Mouse (Mus musculus) frontal cortex, adult 2 months (tissue): ENCODE results near the gene Ogdh. TPM values are rescaled to one million over a fixed set of nuclear protein-coding genes. Genes with fewer than 3 reads are reported as not detected.
"Not testable (repeated sequence)": the region's sequence is repeated elsewhere in the genome, so short reads cannot be mapped to it uniquely, and the experiment has no call there.

Source experiments
- DNase-seq, 2 experiments: peaks; one replicate each; pipeline ENCODE4 v3.0.0; 2022; ENCODE audit warnings: low spot score in 1 of 2; ENCODE audit errors: extremely low spot score in 1 of 2
- polyA plus RNA-seq: library from polyadenylated mRNA; depleted of rRNA; stranded (reverse); fragments of >200 nt; gene quantifications from 2 replicates; pipeline ENCODE4 v1.2.3, GENCODE M21; 2012

Ogdh gene
- polyA plus RNA-seq, 1 experiment, result 145 TPM

DNA sequence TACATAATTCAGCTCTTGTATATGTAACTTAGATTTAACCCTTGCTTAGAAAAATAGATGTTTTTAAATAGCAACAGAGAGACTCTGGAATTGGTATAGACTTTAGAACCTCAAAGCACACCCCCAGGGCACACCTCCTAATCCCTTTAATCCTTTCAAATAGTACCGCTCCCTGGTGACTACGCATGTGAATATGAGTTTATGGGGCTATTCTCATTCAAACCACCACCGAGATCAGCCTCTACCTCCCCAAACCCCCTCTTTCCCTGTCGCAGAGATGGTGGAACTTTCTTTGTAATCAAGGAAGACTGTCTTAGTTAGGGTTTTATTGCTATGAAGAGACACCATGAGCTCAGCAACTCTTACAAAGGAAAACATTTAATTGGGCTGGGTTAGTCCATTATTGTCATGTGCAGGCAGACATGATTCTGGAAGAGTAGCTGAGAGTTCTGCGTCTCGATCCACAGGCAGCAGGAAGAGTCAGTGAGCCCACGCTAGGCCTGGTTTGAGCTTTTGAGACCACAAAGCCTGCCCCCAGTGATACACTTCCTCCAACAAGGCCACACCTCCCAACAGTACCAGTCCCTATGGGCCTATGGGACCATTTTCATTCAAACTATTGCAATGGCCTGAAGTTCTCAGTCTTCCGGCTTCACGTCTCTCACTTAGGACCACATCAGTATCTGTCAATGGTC is 73.3 kb downstream of the Ogdh start:
- DNase-seq, result no peak

DNA sequence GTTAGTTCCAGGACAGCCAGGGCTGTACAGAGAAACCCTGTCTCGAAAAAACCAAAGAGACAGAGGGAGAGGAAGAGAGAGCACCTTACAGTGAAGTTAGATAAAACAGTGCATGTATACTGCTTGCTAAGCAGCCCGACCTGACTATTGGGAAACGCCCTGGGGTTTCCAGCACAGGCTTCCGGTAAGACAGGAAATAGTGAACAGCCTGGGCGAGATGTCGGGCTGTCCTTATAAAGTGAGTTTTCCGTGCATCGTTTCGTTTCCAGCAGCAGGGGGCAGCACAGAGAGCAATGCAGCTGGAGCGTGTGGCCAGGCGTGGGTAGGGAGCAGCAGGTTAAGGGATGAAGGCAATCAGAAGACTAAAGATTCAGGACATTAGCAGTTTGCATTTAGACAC is 74.5 kb downstream of the Ogdh start:
- DNase-seq, result peak; percentile 28 to 80

DNA sequence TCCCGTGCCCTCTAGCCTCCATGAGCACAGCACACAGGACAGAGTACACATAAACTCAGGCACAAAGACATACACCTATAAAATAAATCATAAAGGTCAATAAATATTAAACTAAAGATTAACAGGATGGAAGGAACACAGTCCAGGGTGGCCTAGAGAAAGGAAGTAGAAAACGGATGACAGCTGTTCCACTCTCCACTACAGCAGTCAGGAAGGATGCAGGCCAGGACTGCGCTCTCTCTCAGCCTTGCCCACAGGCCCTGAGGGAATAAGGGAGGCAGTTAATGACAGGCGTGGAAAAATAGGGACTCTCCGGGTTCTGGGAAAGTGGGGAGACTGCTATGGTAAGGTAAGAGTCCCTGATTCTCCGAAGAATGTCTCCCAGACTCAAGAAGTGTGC is 75.0 kb downstream of the Ogdh start:
- no peak for DNase-seq

DNA sequence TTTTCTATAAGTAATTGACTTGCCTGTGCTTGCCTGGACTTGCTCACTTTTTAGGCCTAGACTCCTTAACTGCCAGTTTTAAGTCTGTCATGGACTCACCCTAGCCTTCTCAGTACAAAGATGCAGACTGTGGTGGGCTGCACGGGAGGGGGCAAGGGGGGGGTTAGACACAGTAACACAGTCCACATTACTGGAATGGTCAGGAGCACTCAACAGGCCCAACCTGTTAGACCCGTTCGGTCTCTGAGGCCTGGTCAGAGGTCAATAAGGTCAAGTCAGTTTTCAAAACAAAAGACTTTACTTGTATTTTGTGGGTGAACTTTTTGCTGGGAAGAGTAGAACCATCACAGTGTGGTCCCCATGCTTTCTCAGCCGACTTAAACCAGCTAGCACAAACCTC is 75.7 kb downstream of the Ogdh start:
- no peak for DNase-seq

DNA sequence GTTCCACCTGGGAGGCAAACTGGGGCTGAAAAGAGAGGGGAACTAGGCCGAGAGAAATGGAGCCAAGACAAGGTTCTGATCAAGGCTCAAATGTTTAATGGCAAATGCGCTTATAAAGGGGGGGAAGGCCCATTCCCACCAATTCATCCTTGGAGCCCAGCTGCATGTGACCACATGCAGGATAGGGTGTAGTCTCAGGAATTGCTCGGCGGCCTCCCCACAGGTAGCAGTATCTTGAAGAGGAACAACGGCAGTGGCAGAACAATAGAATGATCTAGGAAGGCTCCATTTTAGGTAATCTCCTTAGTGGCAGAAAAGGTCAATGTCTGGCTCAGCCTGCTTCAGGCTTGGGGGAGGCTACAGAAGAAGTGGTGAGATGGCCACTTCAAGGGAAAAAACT is 76.6 kb downstream of the Ogdh start:
- not testable (repeated sequence) for DNase-seq

DNA sequence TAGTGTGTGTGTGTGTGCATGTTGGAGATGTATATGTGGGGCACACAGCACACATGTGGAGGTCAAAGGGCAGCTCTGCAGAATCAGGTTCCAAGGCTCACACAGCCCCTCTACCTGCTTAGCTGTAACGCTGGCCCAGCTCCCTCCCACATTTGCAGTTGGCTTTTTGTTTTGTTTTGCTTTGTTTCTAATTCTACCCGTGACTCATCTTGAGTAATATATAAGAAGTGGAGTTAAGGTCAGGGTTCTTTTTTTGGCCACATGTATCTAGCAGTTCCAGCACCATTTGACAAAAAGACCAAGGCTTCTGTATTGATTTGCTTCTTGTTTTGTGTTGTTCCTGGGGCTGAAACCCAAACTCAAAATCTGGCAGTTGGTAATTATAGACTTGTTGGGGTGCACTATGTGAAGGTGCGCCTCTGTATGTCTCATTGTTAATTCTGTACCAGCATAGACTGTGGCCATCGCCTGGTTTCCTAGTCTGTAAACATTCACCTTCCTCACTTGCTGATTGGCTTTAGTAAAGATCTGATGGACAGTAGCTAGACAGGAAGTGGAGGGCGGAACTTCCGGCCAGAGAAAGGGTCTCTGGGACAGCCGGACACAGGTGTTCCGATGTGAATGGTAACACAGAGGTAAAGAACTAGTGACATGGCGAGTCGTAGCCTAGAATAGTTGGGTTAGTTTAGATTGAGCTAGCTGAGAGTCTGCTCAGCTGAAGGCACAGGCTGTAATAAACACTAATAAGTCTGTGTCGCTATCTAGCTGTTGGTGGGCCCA is 80.1 kb downstream of the Ogdh start:
- DNase-seq, result no peak

DNA sequence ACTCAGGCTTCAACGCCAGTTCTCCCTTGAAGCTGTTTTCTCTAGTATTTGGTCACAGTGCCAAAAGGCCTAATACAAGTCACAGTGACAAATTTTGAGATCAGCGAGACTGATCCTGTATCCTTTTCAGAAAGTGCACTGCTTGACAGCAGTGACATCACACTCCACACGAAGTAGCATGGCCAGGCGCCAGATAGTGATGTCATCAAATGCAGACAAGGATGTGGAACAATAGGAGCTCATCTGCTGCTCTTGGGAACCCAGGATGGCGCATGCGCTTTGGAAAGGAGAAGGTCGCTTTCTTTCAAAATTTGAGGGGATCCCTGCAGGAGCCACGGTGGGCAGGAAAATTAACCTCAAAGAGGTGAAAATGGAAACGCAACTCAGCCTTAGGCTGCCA is 81.4 kb downstream of the Ogdh start:
- DNase-seq, result no peak

DNA sequence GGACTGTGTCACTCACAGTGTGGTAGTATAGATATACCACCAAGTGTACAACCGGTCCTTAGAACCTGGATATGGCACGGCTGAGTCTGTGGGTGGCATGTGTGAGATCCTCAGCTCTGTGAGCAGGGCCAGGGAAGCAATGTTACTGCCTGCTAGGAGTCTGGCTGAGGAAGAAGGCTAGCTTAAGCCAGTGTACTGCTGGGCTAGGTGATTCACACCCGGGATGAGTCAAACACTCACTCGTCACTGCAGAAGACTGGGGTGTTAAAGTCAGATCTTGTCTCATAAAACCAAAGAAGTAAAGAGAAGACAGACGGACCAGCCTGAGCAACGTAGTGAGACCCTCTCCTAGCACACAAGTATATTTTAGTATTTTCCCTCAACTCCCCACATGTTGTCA is 89.5 kb downstream of the Ogdh start:
- no peak for DNase-seq

DNA sequence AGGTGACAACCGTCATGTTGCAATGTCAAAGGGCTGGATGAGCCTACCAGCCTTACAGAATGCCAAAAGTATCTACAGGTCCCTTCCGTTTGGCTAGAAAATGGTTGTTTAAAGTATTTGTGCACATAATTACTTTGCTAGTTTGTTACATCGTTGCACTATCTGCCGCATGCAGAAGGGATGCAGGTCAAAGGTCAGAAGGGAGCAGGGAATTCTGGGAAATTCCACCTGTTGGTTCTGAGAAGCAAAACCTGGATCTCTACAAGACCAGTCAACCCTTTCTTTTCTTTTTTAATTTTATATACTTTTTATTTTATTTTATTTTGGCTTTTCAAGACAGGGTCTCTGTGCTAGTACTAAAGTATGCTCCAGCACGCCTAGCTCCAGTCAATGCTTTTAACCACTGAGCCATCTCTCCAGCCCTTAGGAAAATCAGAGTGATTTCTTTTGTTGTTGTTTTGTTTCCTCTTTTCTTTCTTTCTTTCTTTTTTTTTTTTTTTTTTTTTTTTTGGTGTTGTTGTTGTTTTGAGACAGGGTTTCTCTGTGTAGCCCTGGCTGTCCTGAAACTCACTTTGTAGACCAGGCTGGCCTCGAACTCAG is 96.8 kb downstream of the Ogdh start:
- no peak for DNase-seq

DNA sequence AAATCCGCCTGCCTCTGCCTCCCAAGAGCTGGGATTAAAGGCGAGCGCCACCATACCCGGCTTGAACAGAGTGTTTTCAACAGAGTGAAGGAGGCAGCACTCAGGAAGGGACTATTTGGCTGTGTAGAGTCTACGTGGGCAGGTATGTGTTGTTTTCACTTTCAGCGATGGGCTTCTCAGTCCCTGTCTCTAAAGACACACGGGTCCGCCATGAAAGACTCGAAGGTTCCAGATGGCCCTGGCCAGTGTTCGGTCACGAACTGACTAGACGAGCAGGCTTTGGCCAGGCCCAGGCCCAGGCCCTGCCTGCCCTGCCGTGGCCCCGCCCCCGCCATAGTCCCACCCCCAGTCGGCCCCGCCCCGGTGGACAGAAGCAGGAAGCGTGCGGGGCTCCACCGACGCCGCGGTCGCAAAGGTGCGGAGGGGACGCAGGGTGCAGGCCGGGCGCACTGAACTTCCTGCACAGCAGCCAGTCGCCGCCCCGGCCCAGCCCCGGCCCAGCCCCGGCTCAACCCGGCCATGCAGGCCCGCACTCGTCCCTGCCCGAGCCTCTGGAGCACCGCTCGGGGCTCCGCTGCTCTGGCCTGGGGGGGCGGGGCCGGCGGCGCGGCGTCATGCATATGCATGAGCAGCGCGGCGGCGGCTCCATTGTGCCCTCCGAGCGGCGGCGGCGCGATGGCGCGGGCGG is 97.4 kb downstream of the Ogdh start, which contains the start of gene Zmiz2:
Gene Zmiz2 (plus strand): TSS at position 349 of the 688 bp plus-strand sequence.
- DNase-seq, result peak; percentile 86 to 91

DNA sequence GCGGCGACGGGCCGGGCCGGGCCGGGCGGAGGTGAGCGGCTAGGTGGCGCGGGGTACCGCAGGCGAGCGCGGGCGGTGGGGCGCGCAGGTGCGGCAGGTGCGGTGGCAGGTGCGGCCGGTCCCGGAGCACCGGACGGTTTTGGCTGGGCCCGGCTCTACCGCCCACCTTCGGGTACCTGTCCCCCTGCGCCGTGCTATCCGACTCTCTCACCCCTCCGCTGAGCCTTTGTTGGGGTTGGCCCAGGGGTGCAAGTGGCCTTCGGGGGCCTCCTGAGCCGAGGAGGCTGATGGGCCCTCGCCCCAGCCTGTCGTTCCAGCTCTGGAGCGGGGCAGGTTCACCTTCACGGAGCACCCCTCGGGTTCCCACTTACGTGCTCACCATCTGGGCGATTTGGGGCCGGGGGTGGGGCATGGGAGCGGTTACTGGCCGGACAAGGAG is 98.1 kb downstream of the Ogdh start:
- no peak for DNase-seq

DNA sequence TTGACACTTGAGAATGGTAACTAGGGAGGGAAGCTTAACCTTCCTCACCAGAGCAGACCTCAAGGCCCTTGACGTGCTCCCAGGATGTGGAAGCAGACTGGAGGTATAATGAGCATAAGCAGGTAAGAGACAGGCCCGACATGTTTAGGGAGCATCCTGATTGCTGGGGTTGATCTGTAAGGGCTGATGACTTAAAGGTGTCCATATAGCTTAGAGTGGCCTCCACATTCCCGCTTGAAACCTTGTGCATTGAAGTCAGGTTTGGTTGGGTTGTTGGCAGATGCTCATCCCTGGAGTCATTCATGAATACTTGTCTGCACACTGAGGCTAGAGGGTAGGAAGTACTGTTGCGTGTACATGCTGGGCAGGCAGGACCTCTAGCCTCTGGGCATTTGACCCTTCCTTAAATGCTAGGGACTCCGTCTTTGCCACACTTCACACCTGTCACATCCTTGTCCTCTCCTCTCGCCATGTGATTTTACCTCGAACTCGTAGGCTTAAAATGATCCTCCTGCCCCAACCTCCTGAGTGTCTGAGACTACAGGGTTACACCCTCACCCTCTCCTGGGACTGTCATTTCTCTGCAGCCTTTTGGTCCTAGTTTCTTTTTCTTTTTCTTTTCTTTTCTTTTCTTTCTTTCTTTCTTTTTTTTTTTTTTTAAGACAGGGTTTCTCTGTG is 99.1 kb downstream of the Ogdh start:
- no peak for DNase-seq

DNA sequence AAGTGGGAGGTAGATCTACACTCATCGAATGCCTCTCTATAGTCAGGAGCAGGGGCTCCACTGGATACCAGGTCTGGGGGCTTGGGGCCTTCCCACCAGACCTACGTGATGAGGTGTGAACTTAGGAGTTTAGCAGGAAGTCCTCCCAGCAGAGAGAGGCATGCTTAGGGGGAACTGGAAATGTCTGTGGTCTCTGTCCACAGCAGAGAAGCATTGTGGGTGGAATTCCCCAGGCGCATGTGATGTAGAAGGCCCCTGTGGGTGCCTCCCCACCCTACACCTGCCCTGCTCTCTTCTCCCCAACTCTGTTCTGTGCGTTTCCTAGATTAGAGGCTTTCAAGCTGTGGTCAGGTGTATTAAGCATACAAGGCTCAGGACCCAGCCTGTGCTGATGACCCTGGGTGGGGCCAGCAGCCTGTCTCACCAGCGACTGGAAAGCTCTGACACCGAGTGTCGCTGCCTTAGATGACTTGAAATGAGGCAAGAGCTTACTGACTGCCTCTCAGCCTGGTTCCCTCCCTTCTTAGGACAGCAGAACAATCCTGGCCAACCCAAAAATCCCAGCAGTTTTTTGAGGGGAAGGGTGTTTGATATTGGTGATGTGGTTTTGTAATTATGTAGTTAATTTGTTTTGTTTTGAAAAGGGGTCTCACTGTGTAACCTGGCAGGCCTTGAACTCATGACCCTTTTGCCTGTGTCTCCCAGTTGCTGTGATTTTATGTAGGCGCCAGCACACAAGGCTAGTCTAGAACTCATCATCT is 100.3 kb downstream of the Ogdh start:
- DNase-seq, result no peak

DNA sequence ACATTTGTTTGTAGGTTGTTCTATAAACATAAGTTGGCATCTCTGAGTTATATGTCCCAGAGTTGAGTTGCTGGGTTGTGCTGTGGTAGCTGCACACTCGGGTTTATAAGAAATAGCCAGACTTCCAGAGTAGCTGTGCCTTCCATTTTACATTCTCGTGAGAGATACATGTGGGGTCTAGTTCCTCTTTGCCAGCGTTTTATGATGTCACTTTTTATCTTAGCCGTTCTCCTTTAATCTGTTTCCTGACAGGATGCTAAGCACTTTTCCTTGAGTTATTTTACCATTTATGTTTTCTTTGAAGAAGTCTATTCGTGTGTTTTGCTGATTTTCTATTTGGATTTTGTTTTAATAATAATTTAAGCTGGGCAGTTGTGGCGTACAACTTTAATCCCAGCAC is 101.4 kb downstream of the Ogdh start:
- DNase-seq, result no peak

DNA sequence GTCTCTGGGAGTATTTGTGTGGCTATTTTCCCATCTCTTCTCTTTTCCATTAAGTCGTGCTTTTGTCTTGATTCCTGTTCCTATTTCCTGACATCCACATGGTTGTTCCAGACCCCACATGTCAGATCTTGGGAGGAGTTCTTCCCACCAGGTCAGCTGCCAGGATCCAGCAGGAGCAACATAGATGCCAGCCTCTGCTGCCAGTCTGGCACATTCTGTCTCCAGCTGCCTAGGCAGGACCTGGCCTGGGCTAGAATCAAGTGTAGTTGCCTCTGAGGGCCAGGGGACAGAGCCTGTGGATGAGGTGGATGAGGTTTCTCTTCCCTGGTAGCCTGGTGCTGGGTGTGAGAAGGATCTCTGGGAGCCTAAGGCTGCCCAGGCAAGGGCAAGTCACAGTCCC is 102.4 kb downstream of the Ogdh start:
- no peak for DNase-seq

DNA sequence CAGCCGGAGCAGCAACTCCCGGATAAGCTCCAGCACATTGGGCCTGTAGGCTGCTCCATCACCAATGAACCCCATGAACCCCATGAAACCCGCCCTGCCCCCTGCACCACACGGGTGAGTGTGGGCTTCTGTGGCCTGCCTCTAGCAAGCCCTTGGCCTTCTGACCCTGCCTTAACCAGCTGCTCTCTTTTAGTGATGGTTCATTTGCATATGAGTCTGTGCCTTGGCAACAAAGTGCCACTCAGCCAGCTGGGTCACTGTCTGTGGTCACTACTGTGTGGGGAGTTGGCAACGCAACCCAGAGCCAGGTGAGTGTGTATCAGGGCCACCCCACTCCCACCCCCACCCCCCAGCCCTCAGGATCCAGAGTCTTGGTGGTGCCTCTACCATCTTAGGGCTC is 104.1 kb downstream of the Ogdh start:
- no peak for DNase-seq

DNA sequence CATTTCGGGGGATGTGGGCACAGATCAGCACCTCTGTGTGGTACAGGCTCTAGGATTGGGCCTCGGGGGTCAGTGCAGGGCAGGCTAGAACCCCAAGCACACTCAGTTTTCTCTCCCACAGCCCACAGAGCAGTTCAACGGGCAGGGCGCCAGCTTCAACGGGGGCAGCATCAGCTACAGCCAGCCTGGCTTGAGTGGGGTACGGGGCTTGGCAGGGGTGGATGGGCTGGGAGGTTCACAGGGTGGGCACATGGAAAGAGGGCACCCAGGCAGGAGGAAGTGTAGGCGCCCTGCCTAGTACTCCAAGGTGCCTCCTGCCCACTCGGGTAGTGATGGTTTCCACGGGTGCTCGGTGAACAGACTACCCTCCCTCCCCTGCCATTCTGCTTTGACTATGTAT is 106.7 kb downstream of the Ogdh start:
- peak in 1 of 2 experiments; percentile 1 for DNase-seq

DNA sequence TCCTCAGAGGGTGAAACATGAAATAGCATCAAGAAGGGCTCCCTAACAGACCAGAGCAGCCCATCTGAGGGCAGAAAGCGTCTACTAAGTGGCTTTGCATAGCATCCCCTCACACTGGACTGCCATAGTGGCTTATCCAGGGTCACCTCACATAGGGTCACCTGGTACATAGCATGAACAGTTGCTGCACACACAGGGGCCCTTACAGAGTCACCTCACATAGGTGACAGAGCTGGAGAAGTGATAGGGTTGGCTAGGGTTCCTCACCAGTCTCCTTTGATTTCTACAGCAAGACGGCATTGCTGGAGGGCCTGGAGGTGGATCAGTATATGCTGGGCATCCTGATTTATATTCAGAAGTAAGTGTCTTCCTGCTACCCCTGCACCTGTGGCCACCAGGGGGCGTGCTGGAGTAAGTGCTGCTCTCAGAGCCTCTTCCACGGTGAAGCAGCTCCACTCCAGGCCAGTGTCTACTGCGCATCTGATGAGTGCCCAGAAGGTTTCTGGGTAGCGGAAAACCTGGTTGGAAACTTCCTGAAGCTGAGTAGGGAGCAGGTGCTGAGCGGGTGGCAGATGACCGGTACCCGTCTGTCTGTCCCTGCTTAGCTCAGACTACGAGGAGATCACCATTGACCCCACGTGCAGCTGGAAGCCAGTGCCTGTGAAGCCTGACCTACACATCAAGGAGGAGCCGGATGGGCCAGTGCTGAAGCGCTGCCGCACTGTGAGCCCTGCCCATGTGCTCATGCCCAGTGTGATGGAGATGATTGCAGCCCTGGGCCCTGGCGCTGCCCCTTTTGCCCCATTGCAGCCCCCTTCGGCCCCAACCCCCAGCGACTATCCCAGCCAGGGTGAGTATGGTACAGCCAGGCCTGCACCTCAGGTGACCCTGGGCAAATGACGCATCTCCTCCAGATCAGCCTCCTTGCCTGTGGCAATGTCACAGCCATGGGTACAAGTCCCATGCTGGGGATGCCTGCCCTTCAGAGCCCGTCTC is 111.4 kb downstream of the Ogdh start:
- peak in 1 of 2 experiments; percentile 75 for DNase-seq
